Mouse (Mus musculus) spleen, postnatal 36 days (tissue): ENCODE data around the gene Rgs5.

Experiments used
- DNase-seq, 2 experiments: peaks; one replicate each; pipeline ENCODE4 v3.0.0; 2022; ENCODE audit warnings: low spot score in 2 of 2, mixed read lengths in 1 of 2

The Rgs5 gene

DNA sequence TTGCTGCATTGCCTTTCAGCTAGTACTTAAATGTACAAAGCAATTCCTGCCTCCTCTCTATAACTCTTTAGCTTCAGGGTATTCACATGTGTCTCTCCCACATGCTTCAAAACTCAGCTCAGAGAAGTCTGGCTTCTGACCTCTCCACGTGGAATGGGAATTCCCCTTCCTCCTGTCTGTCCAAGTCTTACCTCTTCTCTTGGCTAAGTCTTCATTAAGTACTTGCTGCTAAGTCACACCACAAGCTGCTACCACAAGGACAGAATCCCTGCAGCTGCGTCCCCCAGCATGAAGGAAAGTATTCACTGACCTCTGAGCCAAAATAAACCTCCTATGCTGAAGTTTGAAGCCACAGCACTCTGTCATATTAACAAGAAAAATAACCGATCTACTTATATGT, 71.0 kb downstream of the Rgs5 start:
- DNase-seq: no peak

- DNase-seq: no peak
These were observed 75.3 kb downstream of the Rgs5 start for GRCm38 (mm10) chr1:169730599-169731100.

GRCm38 (mm10) chr1:169736139-169736538, 80.8 kb downstream of the Rgs5 start:
- DNase-seq: no peak

GRCm38 (mm10) chr1:169737231-169737630, 81.9 kb downstream of the Rgs5 start:
- DNase-seq: no peak

GRCm38 (mm10) chr1:169741147-169741546, 85.8 kb downstream of the Rgs5 start:
- no peak for DNase-seq
